Mouse (Mus musculus) lung, embryonic 16.5 days (tissue): ENCODE measurements around the gene Myl6b. TPM values are rescaled to one million over a fixed set of nuclear protein-coding genes. Genes with fewer than 3 reads are reported as not detected.

ENCODE experiments used
- ATAC-seq: fragments of 200-750 bp; cut with Nextera tagmentation; 2 replicates; pipeline ENCODE4 v1.8.0; 2017; ENCODE audit warnings: low read depth, mild to moderate bottlenecking, moderate library complexity
- H3K27ac ChIP-seq: fragments of 300-500 bp; sonication (generic); 2 replicates; pipeline ENCODE4 v1.5.1; 2014; ENCODE audit warnings: mild to moderate bottlenecking, control low read depth, low read length
- H3K27me3 ChIP-seq: fragments of 300-500 bp; sonication (generic); 2 replicates; pipeline ENCODE4 v1.6.1; 2014; ENCODE audit warnings: low read depth, low read length, mixed read lengths; ENCODE audit not compliant: control insufficient read depth, insufficient read depth
- H3K36me3 ChIP-seq: fragments of 300-500 bp; sonication (generic); 2 replicates; pipeline ENCODE4 v1.6.1; 2014; ENCODE audit warnings: low read length; ENCODE audit not compliant: control insufficient read depth, insufficient read depth
- H3K4me1 ChIP-seq: fragments of 300-500 bp; sonication (generic); replicated peaks from 2 replicates; pipeline ENCODE4 v1.6.1; 2014; ENCODE audit warnings: low read length, mixed read lengths; ENCODE audit not compliant: control insufficient read depth, insufficient read depth
- H3K4me2 ChIP-seq: fragments of 300-500 bp; sonication (generic); 2 replicates; pipeline ENCODE4 v1.6.1; 2014; ENCODE audit warnings: low read depth, low read length, control low read depth
- H3K4me3 ChIP-seq: fragments of 300-500 bp; sonication (generic); 2 replicates; pipeline ENCODE4 v1.5.1; 2014; ENCODE audit warnings: mild to moderate bottlenecking, low read length, control low read depth
- H3K9ac ChIP-seq: fragments of 300-500 bp; sonication (generic); 2 replicates; pipeline ENCODE4 v1.6.1; 2014; ENCODE audit warnings: low read length, control low read depth
- H3K9me3 ChIP-seq: fragments of 300-500 bp; sonication (generic); 2 replicates; pipeline ENCODE4 v1.6.1; 2016; ENCODE audit warnings: low read length; ENCODE audit not compliant: control insufficient read depth
- WGBS: fragments of 180-500 bp; shearing (Covaris S2); extraction: QIAGEN DNeasy Blood & Tissue Kit; methylation state at CpG from one replicate; pipeline ENCODE4 v1.1.7; 2014; 5-methylcytosine and 5-hydroxymethylcytosine counted together
- polyA plus RNA-seq: library from polyadenylated mRNA; unstranded; fragments of >200 nt; fragmentation: Nextera tagmentation; extraction: Ambion mirVana; gene quantifications from 2 replicates; pipeline ENCODE4 v1.2.1, GENCODE M21; 2015

The Myl6b gene
- polyA plus RNA-seq, result 3.5 and 5.1 TPM in 2 replicates

DNA sequence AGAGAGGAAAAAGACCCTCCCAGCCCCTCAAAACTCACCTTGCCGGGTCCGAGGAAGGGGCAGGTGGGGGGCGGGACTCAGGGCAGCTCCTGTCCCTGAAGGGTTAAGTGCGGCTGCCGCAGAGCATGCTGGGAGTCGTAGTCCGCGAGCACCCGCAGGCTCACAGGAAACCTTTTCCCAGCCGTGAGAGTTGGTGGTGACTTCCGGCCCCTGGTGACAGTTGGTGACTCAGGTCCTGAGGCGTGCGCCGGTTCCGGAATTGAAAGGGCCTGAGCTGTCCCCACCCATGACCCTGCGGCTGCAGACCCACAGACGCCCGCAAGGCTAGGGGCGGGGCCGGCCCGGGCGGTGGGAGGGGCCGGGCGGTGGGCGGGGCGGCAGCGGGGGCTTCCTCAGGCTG, at the start of gene Myl6b:
Gene Myl6b (minus strand): TSS at position 96 of the 400 bp plus-strand sequence.
- H3K4me3 ChIP-seq, result peak within 1 kb of the TSS; percentile 60
- peak within 1 kb of the TSS; percentile 68 for H3K4me2 ChIP-seq
- no peaks in the 10 kb centered on the region for H3K9me3 ChIP-seq
- H3K9ac ChIP-seq, result peak within 1 kb of the TSS; percentile 70
- no peaks in the 10 kb centered on the region for H3K27me3 ChIP-seq
- ATAC-seq, result peak; percentile 92
- H3K27ac ChIP-seq, result peak within 1 kb of the TSS; percentile 96
- H3K4me1 ChIP-seq, result peaks cover 9% of the 10 kb centered on the region
- 1% methylated on average over 27 of the region's 27 CpGs for WGBS
- H3K36me3 ChIP-seq, result no peaks in the 10 kb centered on the region; the same call in 1 of the 2 replicates

GRCm38 (mm10) chr10:128547361-128548032, 49.0 kb upstream of the Myl6b start, which contains the start of gene Zc3h10:
TSS of gene Zc3h10 (minus strand) at chr10:128547774.
- H3K9me3 ChIP-seq, result no peaks in the 10 kb centered on the region
- H3K4me2 ChIP-seq, result peak within 1 kb of the TSS; percentile 91
- peak within 1 kb of the TSS; percentile 94 for H3K9ac ChIP-seq
- peaks cover 23% of the 10 kb centered on the region for H3K36me3 ChIP-seq
- WGBS, result under 1% methylated on average over 42 of the region's 50 CpGs
- no peaks in the 10 kb centered on the region for H3K27me3 ChIP-seq
- peak within 1 kb of the TSS; percentile 97 for H3K27ac ChIP-seq
- ATAC-seq, result peak; percentile 90
- peaks cover 10% of the 10 kb centered on the region for H3K4me1 ChIP-seq
- peak within 1 kb of the TSS; percentile 88 for H3K4me3 ChIP-seq

DNA sequence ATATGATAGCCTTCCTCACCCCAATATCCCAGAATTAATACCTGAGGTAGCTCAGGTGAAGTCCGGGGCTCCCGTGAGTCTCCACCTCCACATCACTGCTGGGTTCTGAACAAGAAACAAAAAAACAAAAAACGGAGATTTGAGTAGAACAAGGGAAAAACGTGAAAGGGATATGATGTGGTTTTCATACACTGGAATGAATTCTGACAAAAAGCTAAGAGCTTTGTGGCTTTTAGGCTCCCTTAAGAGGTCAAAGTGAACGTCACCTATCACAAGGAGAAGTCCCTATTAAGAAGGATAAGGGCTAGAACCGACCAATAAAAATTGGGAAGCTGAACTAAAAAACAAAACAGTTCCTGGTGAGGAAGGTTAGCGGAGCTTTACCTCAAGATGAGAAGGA, 48.3 kb upstream of the Myl6b start:
- no peak for ATAC-seq
- H3K4me1 ChIP-seq, result peaks cover 10% of the 10 kb centered on the region
- peak overlapping the region; percentile 88 for H3K4me3 ChIP-seq
- no peaks in the 10 kb centered on the region for H3K27me3 ChIP-seq
- peak overlapping the region; percentile 91 for H3K4me2 ChIP-seq
- 17% methylated on average over 7 of the region's 7 CpGs for WGBS
- peak overlapping the region; percentile 78 for H3K9ac ChIP-seq
- H3K36me3 ChIP-seq, result peaks cover 28% of the 10 kb centered on the region
- H3K9me3 ChIP-seq, result no peaks in the 10 kb centered on the region
- peak overlapping the region; percentile 97 for H3K27ac ChIP-seq

DNA sequence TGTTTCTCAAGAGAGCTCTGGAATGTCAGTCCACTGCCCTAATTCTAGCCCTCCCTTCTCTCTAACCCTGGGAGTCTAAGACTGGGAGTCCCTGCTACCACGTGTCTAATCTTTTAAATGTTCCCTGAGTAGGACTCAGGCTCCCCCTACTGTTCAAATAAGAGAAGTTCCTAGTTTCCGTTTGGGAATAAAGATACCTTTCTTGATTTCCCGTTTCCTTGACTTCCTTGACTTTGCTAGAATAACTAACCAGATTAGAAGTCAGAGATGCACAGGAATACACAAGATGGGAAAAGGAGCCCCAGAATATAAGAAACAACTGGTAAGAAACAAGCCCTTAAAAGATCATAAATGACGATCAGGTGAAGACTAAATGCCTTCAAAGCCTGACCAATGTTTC, 47.9 kb upstream of the Myl6b start:
- no peak for ATAC-seq
- peak overlapping the region; percentile 97; the same call in 1 of the 2 replicates for H3K27ac ChIP-seq
- H3K9me3 ChIP-seq, result no peaks in the 10 kb centered on the region
- H3K4me1 ChIP-seq, result peaks cover 10% of the 10 kb centered on the region
- H3K4me2 ChIP-seq, result peak overlapping the region; percentile 91
- H3K9ac ChIP-seq, result peak overlapping the region; percentile 78
- peaks cover 28% of the 10 kb centered on the region for H3K36me3 ChIP-seq
- H3K4me3 ChIP-seq, result peak overlapping the region; percentile 88
- H3K27me3 ChIP-seq, result no peaks in the 10 kb centered on the region
- 6% methylated on average over 4 of the region's 4 CpGs for WGBS

DNA sequence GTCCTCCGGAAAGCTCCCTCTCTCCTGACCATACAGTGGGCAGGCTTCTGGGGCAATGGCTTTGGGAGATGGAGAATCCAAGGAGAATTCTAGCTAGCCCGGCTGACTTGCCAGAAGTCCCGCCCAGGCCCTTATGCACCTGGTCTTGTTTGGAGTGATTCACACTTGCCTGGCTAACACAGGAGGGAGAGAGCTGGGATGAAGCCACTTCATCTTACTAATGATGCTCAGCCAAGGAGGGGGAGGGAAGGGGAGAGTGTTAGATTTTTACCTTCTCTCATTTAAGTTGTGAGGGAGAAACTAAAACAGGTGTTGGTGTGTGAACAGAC, 47.0 kb upstream of the Myl6b start:
- Histone ChIP-seq H3K27ac (no peak overlapping the region), H3K4me1 (peaks cover 10% of the 10 kb centered on the region), H3K27me3 (no peaks in the 10 kb centered on the region), H3K4me2 (no peak overlapping the region), H3K9me3 (no peaks in the 10 kb centered on the region), H3K36me3 (peaks cover 28% of the 10 kb centered on the region), H3K9ac (no peak overlapping the region), H3K4me3 (no peak overlapping the region)
- no peak for ATAC-seq
- 78% methylated on average over 3 of the region's 3 CpGs for WGBS

DNA sequence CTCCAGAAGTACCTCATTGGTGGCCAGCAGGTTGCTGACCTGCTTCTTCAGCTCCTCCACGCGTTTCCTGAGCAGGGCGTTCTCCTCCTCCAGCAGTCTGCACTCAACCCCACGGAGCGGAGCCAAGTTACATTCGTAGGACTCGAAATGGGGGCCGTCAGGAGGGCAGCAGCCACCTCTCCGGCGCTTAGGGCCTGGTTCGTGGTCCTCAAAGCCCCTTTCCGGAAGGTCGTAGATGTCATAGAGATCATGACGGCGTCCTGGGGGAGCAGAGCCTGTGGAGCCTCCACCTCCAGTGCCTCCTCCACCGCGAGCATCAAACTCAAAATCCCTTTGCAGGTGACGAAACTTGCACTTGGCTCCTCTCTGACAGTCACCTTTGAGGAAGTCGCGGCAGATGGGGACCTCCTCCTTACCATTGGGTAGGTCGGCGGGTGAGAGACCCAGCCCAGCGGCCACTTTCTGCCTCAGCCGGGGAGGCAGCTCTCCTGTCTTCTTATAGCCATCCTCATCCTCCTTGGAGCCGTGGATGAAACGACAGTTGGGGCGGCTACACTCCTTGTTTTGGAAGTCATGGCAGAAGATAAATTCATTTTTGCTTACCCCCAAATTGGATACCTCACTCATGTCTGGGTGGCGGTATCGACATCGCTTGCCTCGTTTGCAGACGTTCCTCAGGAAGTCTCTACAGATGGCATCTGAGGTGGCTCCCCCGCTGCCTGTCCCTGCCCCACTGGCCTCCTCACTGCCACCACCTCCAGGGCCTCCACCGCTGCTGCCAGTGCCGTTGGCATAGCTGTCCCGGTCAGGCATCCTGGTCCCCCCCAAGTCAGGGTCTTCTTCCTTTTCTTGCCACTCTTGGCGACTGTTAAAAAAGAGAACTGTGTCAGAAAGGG, 46.4 kb upstream of the Myl6b start:
- ATAC-seq, result no peak
- Histone ChIP-seq H3K4me3 (no peak overlapping the region), H3K27me3 (no peaks in the 10 kb centered on the region), H3K27ac (no peak overlapping the region), H3K4me2 (no peak overlapping the region), H3K9ac (no peak overlapping the region), H3K9me3 (no peaks in the 10 kb centered on the region), H3K4me1 (peaks cover 10% of the 10 kb centered on the region), H3K36me3 (peaks cover 28% of the 10 kb centered on the region)
- 90% methylated on average over 37 of the region's 37 CpGs for WGBS

GRCm38 (mm10) chr10:128544151-128544657, 45.7 kb upstream of the Myl6b start:
- H3K4me1 ChIP-seq, result peaks cover 8% of the 10 kb centered on the region
- 96% methylated on average over 15 of the region's 15 CpGs for WGBS
- no peaks in the 10 kb centered on the region for H3K9me3 ChIP-seq
- no peak overlapping the region for H3K27ac ChIP-seq
- H3K4me3 ChIP-seq, result no peak overlapping the region
- no peak overlapping the region for H3K9ac ChIP-seq
- no peaks in the 10 kb centered on the region for H3K27me3 ChIP-seq
- no peak overlapping the region for H3K4me2 ChIP-seq
- peaks cover 28% of the 10 kb centered on the region for H3K36me3 ChIP-seq
- no peak for ATAC-seq

DNA sequence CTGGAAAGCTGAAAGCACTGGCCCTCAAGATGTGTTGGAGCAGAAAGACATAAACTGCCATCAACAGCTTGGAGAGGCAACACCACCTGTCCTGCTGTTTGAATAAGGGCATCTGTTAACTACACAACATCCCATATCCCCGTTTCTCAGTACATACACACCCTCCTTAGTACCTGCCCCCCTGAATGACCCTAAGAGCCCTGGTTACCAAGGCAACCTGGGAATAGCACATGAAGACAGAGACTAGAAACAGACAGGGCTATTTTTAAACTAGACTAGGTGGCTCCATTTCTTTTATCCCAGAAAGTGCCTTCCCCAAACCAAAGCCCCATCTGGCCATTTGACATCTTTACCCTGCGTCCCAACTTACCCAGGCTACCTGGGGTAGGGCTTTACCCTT, 44.6 kb upstream of the Myl6b start:
- Histone ChIP-seq H3K4me2 (no peak overlapping the region), H3K27me3 (no peaks in the 10 kb centered on the region), H3K9ac (no peak overlapping the region), H3K9me3 (no peaks in the 10 kb centered on the region), H3K36me3 (peaks cover 28% of the 10 kb centered on the region), H3K27ac (no peak overlapping the region), H3K4me3 (no peak overlapping the region), H3K4me1 (peaks cover 8% of the 10 kb centered on the region)
- WGBS, result 60% methylated on average over 2 of the region's 2 CpGs
- no peak for ATAC-seq

- no peak overlapping the region for H3K4me2 ChIP-seq
- H3K27me3 ChIP-seq, result no peaks in the 10 kb centered on the region
- peaks cover 4% of the 10 kb centered on the region for H3K4me1 ChIP-seq
- peaks cover 13% of the 10 kb centered on the region for H3K36me3 ChIP-seq
- H3K9me3 ChIP-seq, result no peaks in the 10 kb centered on the region
- 77% methylated on average over 1 of the region's 1 CpGs for WGBS
- H3K4me3 ChIP-seq, result no peak overlapping the region
- no peak for ATAC-seq
- H3K27ac ChIP-seq, result no peak overlapping the region
- H3K9ac ChIP-seq, result no peak overlapping the region
Observed at GRCm38 (mm10) chr10:128538340-128538870, 39.9 kb upstream of the Myl6b start.
